Mouse (Mus musculus): ENCODE measurements around the gene Grk1. TPM values are rescaled to one million over a fixed set of nuclear protein-coding genes. Genes with fewer than 3 reads are reported as not detected.

Gene Grk1
- polyA plus RNA-seq, 1 experiment: not detected

- Histone ChIP-seq H3K36me3 (ENCODE audit: control insufficient read depth, insufficient read depth) (no peaks in the 10 kb centered on the region), H3K79me2 (ENCODE audit: control insufficient read depth, insufficient read depth) (no peaks in the 10 kb centered on the region), H3K27me3 (ENCODE audit: control insufficient read depth, insufficient read depth, insufficient read length) (peaks cover 76% of the 10 kb centered on the region), H3K79me3 (ENCODE audit: low read depth) (no peaks in the 10 kb centered on the region), H3ac (ENCODE audit: control insufficient read depth, insufficient read length, low read depth) (no peak overlapping the region), H3K4me3 (ENCODE audit: insufficient read depth, poor library complexity, severe bottlenecking) (no peak overlapping the region)
- TF ChIP-seq CTCF (IDR thresholded peaks at IDR 0.05; ENCODE audit: control insufficient read depth, insufficient read depth, insufficient read length) (peak; percentile 35), CEBPB (IDR thresholded peaks at IDR 0.05; ENCODE audit: low read depth) (no peak), MYOD1 (IDR thresholded peaks at IDR 0.05; ENCODE audit: control insufficient read depth, insufficient read length, low read depth) (no peak), MYOG (IDR thresholded peaks at IDR 0.05; ENCODE audit: control insufficient read depth, extremely low read depth, insufficient read length) (no peak), USF1 (IDR thresholded peaks at IDR 0.05; ENCODE audit: low read depth) (no peak)
Observed at GRCm38 (mm10) chr8:13466989-13467388, 62.1 kb downstream of the Grk1 start.

GRCm38 (mm10) chr8:13468737-13469136 lies 63.9 kb downstream of the Grk1 start:
- Histone ChIP-seq H3K4me3 (ENCODE audit: insufficient read depth, poor library complexity, severe bottlenecking) (no peak overlapping the region), H3K27me3 (ENCODE audit: control insufficient read depth, insufficient read depth, insufficient read length) (peaks cover 64% of the 10 kb centered on the region), H3K36me3 (ENCODE audit: control insufficient read depth, insufficient read depth) (no peaks in the 10 kb centered on the region), H3K79me3 (ENCODE audit: low read depth) (no peaks in the 10 kb centered on the region), H3ac (ENCODE audit: control insufficient read depth, insufficient read length, low read depth) (no peak overlapping the region), H3K79me2 (ENCODE audit: control insufficient read depth, insufficient read depth) (no peaks in the 10 kb centered on the region)
- no peak for TF ChIP-seq CTCF (IDR thresholded peaks at IDR 0.05; ENCODE audit: control insufficient read depth, insufficient read depth, insufficient read length)
- TF ChIP-seq MYOG (IDR thresholded peaks at IDR 0.05; ENCODE audit: control insufficient read depth, extremely low read depth, insufficient read length): no peak
- no peak for TF ChIP-seq MYOD1 (IDR thresholded peaks at IDR 0.05; ENCODE audit: control insufficient read depth, insufficient read length, low read depth)
- no peak for TF ChIP-seq FOSL1 (IDR thresholded peaks at IDR 0.05; ENCODE audit: insufficient read depth, low read length, poor library complexity, severe bottlenecking)
- TF ChIP-seq CEBPB (IDR thresholded peaks at IDR 0.05; ENCODE audit: low read depth): no peak
- TF ChIP-seq USF1 (IDR thresholded peaks at IDR 0.05; ENCODE audit: low read depth): no peak
- TF ChIP-seq MAX (IDR thresholded peaks at IDR 0.05): no peak

GRCm38 (mm10) chr8:13471484-13471883 lies 66.6 kb downstream of the Grk1 start:
- no peaks in the 10 kb centered on the region for H3K79me3 ChIP-seq (ENCODE audit: low read depth)
- H3K36me3 ChIP-seq (ENCODE audit: control insufficient read depth, insufficient read depth): no peaks in the 10 kb centered on the region
- peaks cover 42% of the 10 kb centered on the region for H3K27me3 ChIP-seq (ENCODE audit: control insufficient read depth, insufficient read depth, insufficient read length)
- TF ChIP-seq MYOD1 (IDR thresholded peaks at IDR 0.05; ENCODE audit: control insufficient read depth, insufficient read length, low read depth) (no peak), MYOG (IDR thresholded peaks at IDR 0.05; ENCODE audit: control insufficient read depth, extremely low read depth, insufficient read length) (no peak), CTCF (IDR thresholded peaks at IDR 0.05; ENCODE audit: control insufficient read depth, insufficient read depth, insufficient read length) (no peak), MAX (IDR thresholded peaks at IDR 0.05) (no peak), CEBPB (IDR thresholded peaks at IDR 0.05; ENCODE audit: low read depth) (no peak), FOSL1 (IDR thresholded peaks at IDR 0.05; ENCODE audit: insufficient read depth, low read length, poor library complexity, severe bottlenecking) (no peak), USF1 (IDR thresholded peaks at IDR 0.05; ENCODE audit: low read depth) (no peak)
- no peak overlapping the region for H3K4me3 ChIP-seq (ENCODE audit: insufficient read depth, poor library complexity, severe bottlenecking)
- H3K79me2 ChIP-seq (ENCODE audit: control insufficient read depth, insufficient read depth): no peaks in the 10 kb centered on the region
- no peak overlapping the region for H3ac ChIP-seq (ENCODE audit: control insufficient read depth, insufficient read length, low read depth)

Other genes starting within 250 kb of the Grk1 start
- gene Lamp1, start 245.9 kb upstream of the Grk1 start, polyA plus RNA-seq (2012; fragmentation: generic; extraction: Trizol): 352 TPM
- 3.5 TPM for gene Grtp1, start 204.5 kb upstream of the Grk1 start, polyA plus RNA-seq (2012; fragmentation: generic; extraction: Trizol)
- 0.04 TPM for gene Adprhl1, start 150.9 kb upstream of the Grk1 start, polyA plus RNA-seq (2012; fragmentation: generic; extraction: Trizol)
- 12.2 TPM for gene Dcun1d2, start 117.0 kb upstream of the Grk1 start, polyA plus RNA-seq (2012; fragmentation: generic; extraction: Trizol)
- gene Tmco3, start 116.9 kb upstream of the Grk1 start, polyA plus RNA-seq (2012; fragmentation: generic; extraction: Trizol): 11.9 TPM
- gene Tfdp1, start 66.3 kb upstream of the Grk1 start, polyA plus RNA-seq (2012; fragmentation: generic; extraction: Trizol): 124 TPM
- gene Atp4b, start 8.3 kb upstream of the Grk1 start, polyA plus RNA-seq (2012; fragmentation: generic; extraction: Trizol): not detected
- gene Tmem255b, start 30.1 kb downstream of the Grk1 start, polyA plus RNA-seq (2012; fragmentation: generic; extraction: Trizol): not detected
- 0.73 TPM for gene Gas6, start 89.4 kb downstream of the Grk1 start, polyA plus RNA-seq (2012; fragmentation: generic; extraction: Trizol)
- gene 1700029H14Rik, start 157.4 kb downstream of the Grk1 start, polyA plus RNA-seq (2012; fragmentation: generic; extraction: Trizol): not detected